Mouse (Mus musculus): Measurements from ENCODE around the gene Ceacam18. TPM values are rescaled to one million over a fixed set of nuclear protein-coding genes. Genes with fewer than 3 reads are reported as not detected.

The Ceacam18 gene
- total RNA-seq (2021) = not detected

- DNase-seq (ENCODE audit: low spot score in 2 of 2) = no peak
- intact Hi-C loops (cut with DNase I) = no loop called here
Observed at GRCm38 (mm10) chr7:43634500-43634899, at the start of gene Ceacam18. TSS of gene Ceacam18 (plus strand) at chr7:43634707.

GRCm38 (mm10) chr7:43584790-43585189 lies 49.7 kb upstream of the Ceacam18 start:
- no peak for DNase-seq (ENCODE audit: low spot score in 2 of 2)
- intact Hi-C loops (cut with DNase I) = loop anchor here (5.0 to 10.0 kb wide), 2 partner anchors 88 to 120 kb away; partner anchors contain the start of genes Ctu1 and Vsig10l

GRCm38 (mm10) chr7:43601884-43602283 lies 32.6 kb upstream of the Ceacam18 start:
- intact Hi-C loops (cut with DNase I) = no loop called here
- DNase-seq (ENCODE audit: low spot score in 2 of 2) = no peak

GRCm38 (mm10) chr7:43606896-43607742 lies 27.4 kb upstream of the Ceacam18 start, which contains the start of gene Zfp819:
TSS of gene Zfp819 (plus strand) at chr7:43607169.
- DNase-seq (ENCODE audit: low spot score in 2 of 2) = peak; percentile 55 to 67
- intact Hi-C loops (cut with DNase I) = no loop called here

DNA sequence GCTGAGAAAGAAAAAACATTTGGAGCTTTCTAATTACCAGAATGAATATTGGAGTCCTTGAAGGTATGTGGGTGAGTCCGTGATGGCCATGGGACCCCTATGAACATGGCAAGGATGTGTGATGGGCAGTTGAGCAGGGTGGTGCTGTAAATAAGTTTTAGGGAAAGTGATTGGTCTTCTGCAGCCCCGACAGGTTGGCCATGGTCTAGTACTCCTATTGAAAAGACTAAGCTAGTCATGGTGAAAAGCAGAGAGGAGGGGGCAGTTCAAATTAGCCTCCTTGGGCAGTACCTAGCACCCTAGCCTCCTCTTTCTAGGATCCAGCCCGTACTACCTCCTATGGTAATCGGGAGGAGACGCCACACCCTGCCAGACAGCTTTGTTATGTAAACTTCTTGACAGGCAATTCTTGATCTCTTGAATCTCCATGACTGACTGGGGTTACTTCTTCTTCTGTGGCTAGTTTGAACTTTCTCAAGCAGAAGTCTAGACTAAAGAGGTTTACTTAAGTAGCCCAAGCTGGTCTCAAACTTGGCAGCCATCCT lies 26.7 kb upstream of the Ceacam18 start:
- intact Hi-C loops (cut with DNase I) = no loop called here
- no peak for DNase-seq (ENCODE audit: low spot score in 2 of 2)

DNA sequence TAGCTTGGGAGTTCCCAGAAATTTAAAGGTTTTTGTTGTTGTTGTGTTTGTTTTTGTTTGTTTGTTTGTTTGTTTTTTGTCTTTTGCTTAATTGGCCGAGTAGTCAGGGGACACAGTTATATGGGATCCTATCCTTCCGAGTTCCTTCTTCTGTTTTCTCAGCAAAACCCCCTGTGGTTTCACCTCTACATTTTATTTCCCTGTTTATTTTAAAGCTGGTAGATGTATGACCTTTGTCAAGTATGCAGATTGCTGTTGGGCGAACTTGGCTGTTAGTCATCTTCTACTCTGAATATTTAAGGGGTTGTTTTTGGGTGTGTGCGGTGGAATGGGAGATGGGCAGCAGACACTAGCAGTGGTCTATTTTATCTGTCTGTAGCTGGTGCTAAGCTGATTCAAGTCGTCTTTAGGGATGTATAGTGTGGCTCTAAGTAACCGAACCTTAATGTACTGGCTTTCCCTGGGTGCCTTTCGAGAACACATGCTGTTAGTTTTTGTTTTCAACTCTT lies 26.1 kb upstream of the Ceacam18 start:
- intact Hi-C loops (cut with DNase I) = no loop called here
- no peak for DNase-seq (ENCODE audit: low spot score in 2 of 2)

GRCm38 (mm10) chr7:43613816-43614551 lies 20.5 kb upstream of the Ceacam18 start:
- DNase-seq (ENCODE audit: low spot score in 2 of 2) = no peak
- intact Hi-C loops (cut with DNase I) = no loop called here

DNA sequence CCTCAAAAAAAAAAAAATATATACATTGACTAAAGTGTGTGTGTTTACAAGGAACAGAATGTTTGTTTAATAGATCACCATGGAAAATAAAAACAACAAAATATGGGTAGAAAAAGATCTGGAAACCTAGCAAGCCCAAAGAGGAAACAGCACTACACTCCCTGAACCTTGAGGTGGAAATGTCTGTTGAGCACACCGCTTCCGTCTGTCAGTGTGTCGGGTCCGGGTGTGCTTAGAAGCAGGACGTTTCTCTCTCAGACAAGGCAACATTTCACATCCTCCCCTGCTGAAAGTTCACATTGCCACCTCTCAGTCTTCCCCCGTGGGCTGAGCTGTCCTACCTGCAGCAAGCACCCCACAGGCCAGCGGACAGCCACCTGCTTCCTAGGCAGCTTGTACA lies 11.6 kb upstream of the Ceacam18 start:
- no peak for DNase-seq (ENCODE audit: low spot score in 2 of 2)
- intact Hi-C loops (cut with DNase I) = no loop called here

GRCm38 (mm10) chr7:43623819-43624218 lies 10.7 kb upstream of the Ceacam18 start:
- intact Hi-C loops (cut with DNase I) = no loop called here
- no peak for DNase-seq (ENCODE audit: low spot score in 2 of 2)

DNA sequence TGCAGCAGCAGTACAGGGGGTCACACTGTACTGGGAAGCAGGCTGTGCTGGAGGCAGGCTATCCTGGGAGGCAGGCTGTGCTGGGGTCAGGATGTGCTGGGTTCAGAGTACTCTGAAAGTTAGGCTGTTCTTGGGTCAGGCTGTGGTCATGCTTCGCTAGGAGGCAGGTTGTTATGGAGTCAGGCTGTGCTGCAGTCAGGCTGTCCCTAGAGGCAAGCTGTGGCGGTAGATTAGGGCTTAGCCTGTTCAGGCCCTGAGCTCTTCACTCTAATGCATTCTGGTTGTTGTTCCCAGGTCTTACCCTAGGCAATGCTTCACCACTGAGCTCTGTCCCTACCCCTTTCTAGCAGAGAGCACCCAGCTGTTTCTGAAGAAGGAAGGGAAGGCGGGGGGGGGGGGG lies 9.4 kb upstream of the Ceacam18 start:
- intact Hi-C loops (cut with DNase I) = no loop called here
- DNase-seq (ENCODE audit: low spot score in 2 of 2) = no peak

DNA sequence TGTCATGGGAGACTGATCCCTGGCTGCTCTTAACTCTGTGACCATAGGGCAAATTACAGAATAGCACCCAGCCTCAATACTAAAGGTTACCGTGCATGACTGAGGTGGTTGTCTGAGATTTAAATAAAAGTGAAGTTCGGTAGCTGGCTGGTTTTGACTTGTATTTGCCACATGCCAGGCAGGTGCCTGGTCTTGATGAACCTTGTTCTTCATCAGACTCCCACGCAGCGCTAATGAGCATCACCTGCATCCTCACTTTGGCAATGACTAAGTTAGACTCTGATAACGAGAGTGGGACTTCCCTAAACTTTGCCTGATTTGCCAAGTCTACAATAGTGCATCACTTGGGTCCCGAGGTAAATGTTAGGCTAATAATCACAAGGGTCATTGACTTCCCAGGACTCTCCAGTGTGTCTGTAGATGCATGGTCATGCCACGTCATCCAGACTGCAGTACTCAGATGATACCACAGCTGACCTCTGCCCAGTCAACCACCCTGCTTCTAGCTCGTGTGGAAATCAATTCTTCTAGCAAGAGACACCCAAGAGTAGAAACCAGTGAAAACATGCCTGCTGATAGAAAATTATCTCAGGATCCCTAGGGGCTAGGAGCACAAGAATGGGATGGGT lies 8.6 kb upstream of the Ceacam18 start:
- DNase-seq (ENCODE audit: low spot score in 2 of 2) = no peak
- intact Hi-C loops (cut with DNase I) = no loop called here

- intact Hi-C loops (cut with DNase I) = no loop called here
- no peak for DNase-seq (ENCODE audit: low spot score in 2 of 2)
Observed at GRCm38 (mm10) chr7:43633940-43634339, 567 bp upstream of the Ceacam18 start.

GRCm38 (mm10) chr7:43636194-43636593 lies 1.7 kb downstream of the Ceacam18 start:
- DNase-seq (ENCODE audit: low spot score in 2 of 2) = no peak
- intact Hi-C loops (cut with DNase I) = no loop called here

DNA sequence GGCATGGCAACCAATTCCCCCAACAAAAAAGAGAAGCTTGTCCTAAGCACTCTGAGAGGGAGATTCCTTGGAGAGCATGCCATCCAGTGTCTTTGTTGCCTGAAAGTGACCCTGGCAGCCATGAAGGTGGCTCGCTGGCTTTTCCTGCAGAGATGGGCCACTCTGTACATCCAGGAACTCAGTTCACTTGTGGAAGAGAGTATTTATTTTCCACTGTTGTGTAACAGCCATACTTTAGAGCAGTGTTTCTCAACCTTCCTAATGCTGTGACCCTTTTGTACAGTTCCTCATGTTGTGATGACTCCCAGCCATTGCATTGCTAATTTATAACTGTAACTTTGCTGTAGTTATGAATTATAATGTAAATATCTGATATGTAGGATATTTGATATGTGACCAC lies 2.6 kb downstream of the Ceacam18 start:
- no peak for DNase-seq (ENCODE audit: low spot score in 2 of 2)
- intact Hi-C loops (cut with DNase I) = no loop called here

- no peak for DNase-seq (ENCODE audit: low spot score in 2 of 2)
- intact Hi-C loops (cut with DNase I) = no loop called here
Observed at GRCm38 (mm10) chr7:43642587-43642986, 8.1 kb downstream of the Ceacam18 start.

GRCm38 (mm10) chr7:43643046-43643652 lies 8.6 kb downstream of the Ceacam18 start:
- intact Hi-C loops (cut with DNase I) = no loop called here
- DNase-seq (ENCODE audit: low spot score in 2 of 2) = no peak

DNA sequence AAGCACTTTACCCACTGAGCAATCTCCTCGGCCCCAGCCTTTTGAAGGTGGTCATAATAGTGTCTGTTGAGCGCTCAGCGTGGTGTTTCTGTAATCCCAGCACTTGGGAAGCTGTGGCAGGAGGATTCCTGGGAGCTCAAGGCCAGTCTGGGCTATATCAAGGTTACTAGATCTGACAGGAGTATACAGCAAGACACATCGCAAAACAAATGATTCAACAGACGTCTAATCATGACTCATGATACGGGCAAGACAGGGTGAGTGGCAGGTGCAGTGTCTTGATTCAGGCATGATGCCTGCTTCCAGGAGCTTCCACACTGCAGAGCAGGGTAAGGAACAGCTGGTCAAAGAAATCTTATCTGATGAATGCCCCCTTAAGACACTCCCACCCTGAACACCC lies 18.2 kb downstream of the Ceacam18 start:
- no peak for DNase-seq (ENCODE audit: low spot score in 2 of 2)
- intact Hi-C loops (cut with DNase I) = no loop called here

- DNase-seq (ENCODE audit: low spot score in 2 of 2) = no peak
- intact Hi-C loops (cut with DNase I) = no loop called here
Observed at GRCm38 (mm10) chr7:43654519-43654918, 20.0 kb downstream of the Ceacam18 start.

DNA sequence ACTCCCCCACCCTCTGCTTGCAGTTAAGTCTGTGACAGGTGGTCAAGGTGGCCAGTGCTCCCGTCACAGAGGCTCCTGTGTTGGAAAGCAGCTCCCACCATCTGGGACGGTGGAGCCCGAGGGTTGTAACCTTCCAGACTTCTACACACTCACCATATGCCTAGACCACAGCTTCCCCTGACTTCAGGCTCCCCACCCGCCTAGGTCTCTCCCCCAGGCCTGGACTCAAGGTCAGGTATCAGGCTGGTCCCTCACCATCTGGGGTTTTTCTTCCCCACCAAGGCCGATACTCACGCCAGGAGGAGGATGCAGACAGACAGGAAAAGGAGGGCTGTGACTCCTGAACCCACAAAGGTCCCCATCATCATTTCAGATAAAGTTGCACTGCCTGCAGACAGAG lies 21.7 kb downstream of the Ceacam18 start:
- no peak for DNase-seq (ENCODE audit: low spot score in 2 of 2)
- intact Hi-C loops (cut with DNase I) = no loop called here

GRCm38 (mm10) chr7:43660002-43660401 lies 25.5 kb downstream of the Ceacam18 start, which contains the start of gene Siglece:
TSS of gene Siglece (minus strand) at chr7:43660161.
- no peak for DNase-seq (ENCODE audit: low spot score in 2 of 2)
- intact Hi-C loops (cut with DNase I) = no loop called here

Measured in left cerebral cortex, postnatal 36 days (tissue).